Mouse (Mus musculus): ENCODE data around the gene 4930544D05Rik.

- TF ChIP-seq TAL1 (IDR thresholded peaks at IDR 0.05; ENCODE audit: low read length) = no peak
- TF ChIP-seq GATA1 (IDR thresholded peaks at IDR 0.05; ENCODE audit: low read length) = no peak
These were observed 20.0 kb downstream of the 4930544D05Rik start for GRCm38 (mm10) chr11:70635601-70636000.
